Mouse (Mus musculus) cerebellum, adult 2 months (tissue): ENCODE measurements around the gene Rps27l.

Experiments used
- CTCF ChIP-seq: fragments of 200-500 bp; IDR thresholded peaks from 2 replicates; pipeline ENCODE4 v1.5.1; 2011; ENCODE audit warnings: low read depth, mild to moderate bottlenecking, control low read depth, low read length, moderate library complexity, borderline replicate concordance; ENCODE audit not compliant: insufficient read depth
- POLR2A ChIP-seq: fragments of 200-500 bp; IDR thresholded peaks from 2 replicates; pipeline ENCODE4 v1.6.1; 2011; ENCODE audit warnings: low read length, control low read depth, borderline replicate concordance; ENCODE audit not compliant: insufficient read depth

- TF ChIP-seq CTCF = no peak
- TF ChIP-seq POLR2A = no peak
Observed at GRCm38 (mm10) chr9:66899072-66899471, 46.8 kb upstream of the Rps27l start.
